ENCODE assay signal across 10 mouse cellular contexts in the genomic region with DNA sequence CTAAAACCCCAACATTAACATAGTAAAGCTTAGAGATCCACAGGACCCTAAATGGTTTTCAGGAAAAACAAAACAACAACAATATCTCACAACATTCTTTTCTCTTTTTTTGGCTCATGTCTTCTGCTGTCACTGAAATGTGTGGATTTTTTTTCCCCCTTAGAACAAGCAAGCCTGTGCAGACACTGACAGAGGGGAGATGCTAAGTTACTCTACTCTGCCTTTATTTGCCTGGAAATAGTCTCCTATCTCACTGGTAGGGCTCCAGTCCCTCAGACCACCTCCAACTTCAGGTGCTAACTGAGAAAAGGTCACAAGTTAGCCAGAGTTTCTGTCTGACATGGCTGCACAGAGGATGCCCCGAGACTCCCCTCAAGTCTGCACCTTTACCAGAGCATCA. TPM values are rescaled to one million over a fixed set of nuclear protein-coding genes. Genes with fewer than 3 reads are reported as not detected.
A peak's percentile ranks its signal among the peaks of the same experiment; 100 is the strongest.
DNase-seq lines count a peak whose midpoint lies in the region; ATAC-seq and TF ChIP-seq lines count a peak whose summit lies in the region.
"Had no signal": no experiment of that assay in that cellular context is flagged by ENCODE, and none has a peak within 500 bp of the region (broad histone marks: within the 10 kb centered on the region; RNA-seq: fewer than 3 reads in every experiment).

No protein-coding gene starts in this region.

- no peak for DNase-seq in limb, embryonic 10.5 days (ENCODE audit: low spot score)
- DNase-seq in yolk sac, embryonic 10.5 days (ENCODE audit: low spot score): no peak
- no peak for DNase-seq in right cerebral cortex, postnatal 4 days
- DNase-seq: cerebellum, adult 9-10 months; gastrocnemius, postnatal 36 days had no signal

- peaks cover 7% of the 10 kb centered on the region for H3K4me1 ChIP-seq in limb, embryonic 12.5 days (replicated peaks)
- H3K4me1 ChIP-seq in limb, embryonic 10.5 days: peaks cover 3% of the 10 kb centered on the region
- peaks cover 21% of the 10 kb centered on the region for H3K4me1 ChIP-seq in forebrain, embryonic 16.5 days (replicated peaks; ENCODE audit: control insufficient read depth, insufficient read depth, low read length)
- H3K4me1 ChIP-seq in intestine, embryonic 16.5 days (ENCODE audit: control insufficient read depth, insufficient read depth, low read length): no peaks in the 10 kb centered on the region
- peaks cover 11% of the 10 kb centered on the region for H3K4me1 ChIP-seq in olfactory bulb, adult 2 months (ENCODE audit: control insufficient read depth, insufficient read depth, low read length)
- H3K4me1 ChIP-seq: liver, embryonic 15.5 days had no signal

- H3K9me3 ChIP-seq in limb, embryonic 12.5 days: no peaks in the 10 kb centered on the region
- no peaks in the 10 kb centered on the region for H3K9me3 ChIP-seq in limb, embryonic 10.5 days (replicated peaks)
- H3K9me3 ChIP-seq in forebrain, embryonic 16.5 days (ENCODE audit: control insufficient read depth, low read length): no peaks in the 10 kb centered on the region
- no peaks in the 10 kb centered on the region for H3K9me3 ChIP-seq in intestine, embryonic 16.5 days (ENCODE audit: control insufficient read depth, low read length)
- H3K9me3 ChIP-seq: liver, embryonic 15.5 days had no signal

- no peak overlapping the region for H3K9ac ChIP-seq in limb, embryonic 12.5 days (replicated peaks)
- peak overlapping the region; percentile 52 for H3K9ac ChIP-seq in forebrain, embryonic 16.5 days (replicated peaks; ENCODE audit: low read depth, low read length)
- no peak overlapping the region for H3K9ac ChIP-seq in intestine, embryonic 16.5 days (ENCODE audit: low read depth, low read length)
- H3K9ac ChIP-seq: liver, embryonic 15.5 days had no signal

- no peak for ATAC-seq in limb, embryonic 12.5 days (ENCODE audit: insufficient number of reproducible peaks, insufficient read depth, low FRiP score, low TSS enrichment, low read depth)
- ATAC-seq in forebrain, embryonic 16.5 days: peak; percentile 55
- no peak for ATAC-seq in intestine, embryonic 16.5 days

- peaks cover 4% of the 10 kb centered on the region; the same call in 1 of the 2 replicates for H3K27me3 ChIP-seq in limb, embryonic 12.5 days
- H3K27me3 ChIP-seq in limb, embryonic 10.5 days (ENCODE audit: low read depth, poor library complexity, severe bottlenecking): no peaks in the 10 kb centered on the region
- H3K27me3 ChIP-seq in forebrain, embryonic 16.5 days (replicated peaks; ENCODE audit: control insufficient read depth, insufficient read depth, low read length): peaks cover 5% of the 10 kb centered on the region; the same call in 1 of the 2 replicates
- no peaks in the 10 kb centered on the region for H3K27me3 ChIP-seq in intestine, embryonic 16.5 days (replicated peaks; ENCODE audit: control insufficient read depth, insufficient read depth, low read length)
- H3K27me3 ChIP-seq: liver, embryonic 15.5 days had no signal

- no peaks in the 10 kb centered on the region for H3K36me3 ChIP-seq in limb, embryonic 12.5 days
- no peaks in the 10 kb centered on the region for H3K36me3 ChIP-seq in limb, embryonic 10.5 days
- no peaks in the 10 kb centered on the region for H3K36me3 ChIP-seq in forebrain, embryonic 16.5 days (ENCODE audit: control insufficient read depth, insufficient read depth)
- H3K36me3 ChIP-seq in intestine, embryonic 16.5 days (ENCODE audit: control insufficient read depth, insufficient read depth, low read length): no peaks in the 10 kb centered on the region
- H3K36me3 ChIP-seq: liver, embryonic 15.5 days had no signal

- TF ChIP-seq POLR2A in olfactory bulb, adult 2 months (IDR thresholded peaks at IDR 0.05; ENCODE audit: insufficient read depth, low read depth, low read length): no peak

- 75% methylated on average over 1 of the region's 1 CpGs for WGBS in limb, embryonic 12.5 days
- 94% methylated on average over 1 of the region's 1 CpGs for whole genome bisulfite sequencing in limb, embryonic 10.5 days
- 68% methylated on average over 1 of the region's 1 CpGs for WGBS in forebrain, embryonic 16.5 days
- WGBS in intestine, embryonic 16.5 days: 82% methylated on average over 1 of the region's 1 CpGs
- WGBS in olfactory bulb, adult 2 months: 92% methylated on average over 1 of the region's 1 CpGs

- H3K4me3 ChIP-seq in limb, embryonic 12.5 days (replicated peaks): no peak overlapping the region
- H3K4me3 ChIP-seq in limb, embryonic 10.5 days: no peak overlapping the region
- peak overlapping the region; percentile 13; the same call in 1 of the 2 replicates for H3K4me3 ChIP-seq in forebrain, embryonic 16.5 days (replicated peaks; ENCODE audit: low read length)
- no peak overlapping the region for H3K4me3 ChIP-seq in intestine, embryonic 16.5 days (ENCODE audit: low read length)
- H3K4me3 ChIP-seq in olfactory bulb, adult 2 months (ENCODE audit: insufficient read depth, low read depth, low read length): peak overlapping the region; percentile 33; the same call in 1 of the 2 replicates

- TF ChIP-seq CTCF in olfactory bulb, adult 2 months (IDR thresholded peaks at IDR 0.05; ENCODE audit: insufficient read depth, low read depth, low read length): no peak

- H3K27ac ChIP-seq in limb, embryonic 12.5 days: no peak overlapping the region
- no peak overlapping the region for H3K27ac ChIP-seq in limb, embryonic 10.5 days
- H3K27ac ChIP-seq in forebrain, embryonic 16.5 days (ENCODE audit: low read length): peak overlapping the region; percentile 82
- no peak overlapping the region for H3K27ac ChIP-seq in intestine, embryonic 16.5 days (ENCODE audit: low read length)
- peak overlapping the region; percentile 20; the same call in 1 of the 2 replicates for H3K27ac ChIP-seq in olfactory bulb, adult 2 months (ENCODE audit: insufficient read depth, low read depth, low read length)
- H3K27ac ChIP-seq: liver, embryonic 15.5 days had no signal

- peak overlapping the region; percentile 44 for H3K4me2 ChIP-seq in limb, embryonic 12.5 days
- H3K4me2 ChIP-seq in forebrain, embryonic 16.5 days (ENCODE audit: low read length): peak overlapping the region; percentile 44
- peak overlapping the region; percentile 38; the same call in 1 of the 2 replicates for H3K4me2 ChIP-seq in intestine, embryonic 16.5 days (ENCODE audit: low read depth, low read length)

RNA-seq across cellular contexts. Expression of gene Dchs2, which starts 28.6 kb away (rescaled TPM):
- polyA plus RNA-seq in limb, embryonic 12.5 days (2016; fragmentation: Nextera tagmentation; extraction: Ambion mirVana): 0.38 and 0.49 TPM in 2 replicates
- 0.08 and 0.14 TPM in 2 replicates for polyA plus RNA-seq in limb, embryonic 10.5 days (2016; fragmentation: Nextera tagmentation; extraction: Ambion mirVana)
- polyA plus RNA-seq in forebrain, embryonic 16.5 days (2015; fragmentation: Nextera tagmentation; extraction: Ambion mirVana): 0.51 and 0.68 TPM in 2 replicates
- polyA plus RNA-seq in intestine, embryonic 16.5 days (2015; fragmentation: Nextera tagmentation; extraction: Ambion mirVana): 0.06 and 0.12 TPM in 2 replicates
- polyA plus RNA-seq in olfactory bulb, adult 2 months (2012; ENCODE audit: insufficient read depth, insufficient read length, low replicate concordance, missing spikeins): not detected in 2 replicates

RNA-seq across cellular contexts. Expression of gene Plrg1, which starts 43.8 kb away (rescaled TPM):
- 123 and 125 TPM in 2 replicates for polyA plus RNA-seq in limb, embryonic 12.5 days (2016; fragmentation: Nextera tagmentation; extraction: Ambion mirVana)
- polyA plus RNA-seq in limb, embryonic 10.5 days (2016; fragmentation: Nextera tagmentation; extraction: Ambion mirVana): 135 and 140 TPM in 2 replicates
- 112 and 123 TPM in 2 replicates for polyA plus RNA-seq in forebrain, embryonic 16.5 days (2015; fragmentation: Nextera tagmentation; extraction: Ambion mirVana)
- 81.0 and 87.1 TPM in 2 replicates for polyA plus RNA-seq in intestine, embryonic 16.5 days (2015; fragmentation: Nextera tagmentation; extraction: Ambion mirVana)
- polyA plus RNA-seq in olfactory bulb, adult 2 months (2012; ENCODE audit: insufficient read depth, insufficient read length, low replicate concordance, missing spikeins): not detected in 2 replicates

RNA-seq across cellular contexts. Expression of gene Fgb, which starts 49.5 kb away (rescaled TPM):
- 0.05 TPM in 1 of 2 replicates, not detected in the other for polyA plus RNA-seq in limb, embryonic 12.5 days (2016; fragmentation: Nextera tagmentation; extraction: Ambion mirVana)
- polyA plus RNA-seq in limb, embryonic 10.5 days (2016; fragmentation: Nextera tagmentation; extraction: Ambion mirVana): 0.06 TPM in 1 of 2 replicates, not detected in the other
- 0.09 TPM in 1 of 2 replicates, not detected in the other for polyA plus RNA-seq in forebrain, embryonic 16.5 days (2015; fragmentation: Nextera tagmentation; extraction: Ambion mirVana)
- polyA plus RNA-seq in intestine, embryonic 16.5 days (2015; fragmentation: Nextera tagmentation; extraction: Ambion mirVana): 10.5 and 13.7 TPM in 2 replicates
- not detected in 2 replicates for polyA plus RNA-seq in olfactory bulb, adult 2 months (2012; ENCODE audit: insufficient read depth, insufficient read length, low replicate concordance, missing spikeins)

Comparison
In these comparisons a context has a peak if more than half of its experiments do, and no peak if none do; other contexts are left out.
1. H3K27ac ChIP-seq: peak in forebrain, embryonic 16.5 days (single experiment) and olfactory bulb, adult 2 months (single experiment); none in limb, embryonic 12.5 days (single experiment), limb, embryonic 10.5 days (single experiment) and intestine, embryonic 16.5 days (single experiment).
2. H3K4me3 ChIP-seq: peak in forebrain, embryonic 16.5 days (single experiment) and olfactory bulb, adult 2 months (single experiment); none in limb, embryonic 12.5 days (single experiment), limb, embryonic 10.5 days (single experiment) and intestine, embryonic 16.5 days (single experiment).
3. RNA of gene Fgb, which starts 49.5 kb away (polyA plus RNA-seq): 10.5 to 13.7 TPM in intestine, embryonic 16.5 days; 0.09 TPM in forebrain, embryonic 16.5 days, 0.05 TPM in limb, embryonic 12.5 days, 0.06 TPM in limb, embryonic 10.5 days and not detected in olfactory bulb, adult 2 months; every median in the first group is over 10 times any median in the second.
4. Peak in every context shown above with its lines, with median percentiles within 50 percentile points of each other: H3K4me2 ChIP-seq.